Mouse (Mus musculus): Measurements from ENCODE around the gene Cacna1a. TPM values are rescaled to one million over a fixed set of nuclear protein-coding genes. Genes with fewer than 3 reads are reported as not detected.

The Cacna1a gene
- total RNA-seq, 2 experiments from 2014 or later, result 288 to 326 TPM

GRCm38 (mm10) chr8:84391611-84392010, 3.4 kb downstream of the Cacna1a start:
- DNase-seq (ENCODE audit: low spot score in 2 of 2), result no peak
- intact Hi-C loops (cut with DNase I), result no loop called here

GRCm38 (mm10) chr8:84395751-84396457, 7.7 kb downstream of the Cacna1a start:
- intact Hi-C loops (cut with DNase I), result no loop called here

GRCm38 (mm10) chr8:84413886-84414851, 25.9 kb downstream of the Cacna1a start:
- peak; percentile 67 to 78 for DNase-seq (ENCODE audit: low spot score in 2 of 2)
- intact Hi-C loops (cut with DNase I), result no loop called here

More at GRCm38 (mm10) chr8:84395751-84396457, 7.7 kb downstream of the Cacna1a start:
- no peak for DNase-seq (ENCODE audit: low spot score in 2 of 2)

- intact Hi-C loops (cut with DNase I), result loop anchor here (5.0 kb wide), 1 partner anchor 97 kb away; no protein-coding TSS in a partner anchor
- no peak for DNase-seq (ENCODE audit: low spot score in 2 of 2)
These were observed 26.7 kb downstream of the Cacna1a start for GRCm38 (mm10) chr8:84414918-84415317.

GRCm38 (mm10) chr8:84415378-84415898, 27.2 kb downstream of the Cacna1a start:
- intact Hi-C loops (cut with DNase I), result loop anchor here (5.0 kb wide), 1 partner anchor 97 kb away; no protein-coding TSS in a partner anchor
- DNase-seq (ENCODE audit: low spot score in 2 of 2), result no peak

GRCm38 (mm10) chr8:84416041-84416440, 27.8 kb downstream of the Cacna1a start:
- intact Hi-C loops (cut with DNase I), result loop anchor here (5.0 kb wide), 1 partner anchor 96 kb away; no protein-coding TSS in a partner anchor

GRCm38 (mm10) chr8:84416915-84417314, 28.7 kb downstream of the Cacna1a start:
- DNase-seq (ENCODE audit: low spot score in 2 of 2), result peak in 1 of 2 experiments; percentile 35
- intact Hi-C loops (cut with DNase I), result loop anchor here (5.0 kb wide), 1 partner anchor 95 kb away; no protein-coding TSS in a partner anchor

More at GRCm38 (mm10) chr8:84416041-84416440, 27.8 kb downstream of the Cacna1a start:
- DNase-seq (ENCODE audit: low spot score in 2 of 2), result no peak

- intact Hi-C loops (cut with DNase I), result loop anchor here (5.0 kb wide), 1 partner anchor 94 kb away; no protein-coding TSS in a partner anchor
- DNase-seq (ENCODE audit: low spot score in 2 of 2), result no peak
These were observed 29.6 kb downstream of the Cacna1a start for GRCm38 (mm10) chr8:84417840-84418239.

- DNase-seq (ENCODE audit: low spot score in 2 of 2), result no peak
- intact Hi-C loops (cut with DNase I), result no loop called here
These were observed 36.2 kb downstream of the Cacna1a start for GRCm38 (mm10) chr8:84424426-84424825.

- DNase-seq (ENCODE audit: low spot score in 2 of 2), result no peak
- intact Hi-C loops (cut with DNase I), result no loop called here
These were observed 37.8 kb downstream of the Cacna1a start for GRCm38 (mm10) chr8:84426087-84426486.

- no peak for DNase-seq (ENCODE audit: low spot score in 2 of 2)
- intact Hi-C loops (cut with DNase I), result no loop called here
These were observed 38.3 kb downstream of the Cacna1a start for GRCm38 (mm10) chr8:84426582-84426981.

GRCm38 (mm10) chr8:84428034-84428433, 39.8 kb downstream of the Cacna1a start:
- DNase-seq (ENCODE audit: low spot score in 2 of 2), result no peak
- intact Hi-C loops (cut with DNase I), result no loop called here

- DNase-seq (ENCODE audit: low spot score in 2 of 2), result no peak
- intact Hi-C loops (cut with DNase I), result no loop called here
These were observed 40.8 kb downstream of the Cacna1a start for GRCm38 (mm10) chr8:84429014-84429413.

- DNase-seq (ENCODE audit: low spot score in 2 of 2), result peak; percentile 24 to 64
- intact Hi-C loops (cut with DNase I), result no loop called here
These were observed 41.3 kb downstream of the Cacna1a start for GRCm38 (mm10) chr8:84429492-84429891.

- intact Hi-C loops (cut with DNase I), result no loop called here
- no peak for DNase-seq (ENCODE audit: low spot score in 2 of 2)
These were observed 47.1 kb downstream of the Cacna1a start for GRCm38 (mm10) chr8:84435370-84435769.

- no peak for DNase-seq (ENCODE audit: low spot score in 2 of 2)
- intact Hi-C loops (cut with DNase I), result no loop called here
These were observed 51.6 kb downstream of the Cacna1a start for GRCm38 (mm10) chr8:84439813-84440212.

- intact Hi-C loops (cut with DNase I), result no loop called here
These were observed 53.8 kb downstream of the Cacna1a start for GRCm38 (mm10) chr8:84442043-84442442.

GRCm38 (mm10) chr8:84446571-84446991, 58.3 kb downstream of the Cacna1a start:
- intact Hi-C loops (cut with DNase I), result no loop called here
- DNase-seq (ENCODE audit: low spot score in 2 of 2), result no peak

More at GRCm38 (mm10) chr8:84442043-84442442, 53.8 kb downstream of the Cacna1a start:
- DNase-seq (ENCODE audit: low spot score in 2 of 2), result no peak

GRCm38 (mm10) chr8:84454532-84454931, 66.3 kb downstream of the Cacna1a start:
- intact Hi-C loops (cut with DNase I), result no loop called here
- no peak for DNase-seq (ENCODE audit: low spot score in 2 of 2)

- intact Hi-C loops (cut with DNase I), result no loop called here
These were observed 70.6 kb downstream of the Cacna1a start for GRCm38 (mm10) chr8:84458853-84459252.

More at GRCm38 (mm10) chr8:84458853-84459252, 70.6 kb downstream of the Cacna1a start:
- peak in 1 of 2 experiments; percentile 34 for DNase-seq (ENCODE audit: low spot score in 2 of 2)

Measured in left cerebral cortex, postnatal 14 days (tissue).